Mouse (Mus musculus) MEL (cell line): ENCODE measurements around the gene Ing1. TPM values are rescaled to one million over a fixed set of nuclear protein-coding genes. Genes with fewer than 3 reads are reported as not detected.

Source experiments
- DNase-seq: peaks from one replicate; pipeline ENCODE4 v3.0.0; 2011; ENCODE audit warnings: low read depth, low spot score
- H3K27ac ChIP-seq: 2 replicates; pipeline ENCODE4 v1.5.1; 2012; ENCODE audit warnings: low read depth, mild to moderate bottlenecking, control low read depth, low read length, moderate library complexity; ENCODE audit not compliant: control insufficient read depth
- H3K27me3 ChIP-seq, 2 experiments: fragments of 150-350 bp in 1 of 2; sonication (generic) in 1 of 2; 2 replicates each; pipeline ENCODE4 v1.6.1; 2012; ENCODE audit warnings: low read length in 2 of 2, mild to moderate bottlenecking in 2 of 2, improper control_type of control experiment in 1 of 2, moderate library complexity in 1 of 2; ENCODE audit not compliant: insufficient read depth in 2 of 2, control insufficient read depth in 1 of 2
- H3K36me3 ChIP-seq, 2 experiments: 2 replicates each; pipeline ENCODE4 v1.6.1; 2012 to 2014; ENCODE audit warnings: low read length in 2 of 2, improper control_type of control experiment in 1 of 2, inconsistent platforms in 1 of 2, mild to moderate bottlenecking in 1 of 2; ENCODE audit not compliant: insufficient read depth in 2 of 2, control insufficient read depth in 1 of 2
- H3K4me1 ChIP-seq, 2 experiments: fragments of 150-350 bp in 1 of 2; sonication (generic) in 1 of 2; 2 replicates each; pipeline ENCODE4 v1.6.1; 2012; ENCODE audit warnings: low read length in 2 of 2, improper control_type of control experiment in 1 of 2, mild to moderate bottlenecking in 1 of 2; ENCODE audit not compliant: insufficient read depth in 2 of 2, control insufficient read depth in 1 of 2
- H3K4me3 ChIP-seq, 2 experiments: fragments of 150-350 bp in 1 of 2; sonication (generic) in 1 of 2; 2 replicates each; pipeline ENCODE4 v1.5.1; 2012; ENCODE audit warnings: low read depth in 2 of 2, low read length in 2 of 2, mild to moderate bottlenecking in 2 of 2, moderate library complexity in 2 of 2, control low read depth in 1 of 2, improper control_type of control experiment in 1 of 2; ENCODE audit not compliant: control insufficient read depth in 1 of 2, insufficient read depth in 1 of 2
- H3K79me2 ChIP-seq: 2 replicates; pipeline ENCODE4 v1.6.1; 2012; ENCODE audit warnings: mild to moderate bottlenecking, low read length, moderate library complexity; ENCODE audit not compliant: control insufficient read depth, poor library complexity, insufficient read depth
- H3K9ac ChIP-seq: 2 replicates; pipeline ENCODE4 v1.6.1; 2012; ENCODE audit warnings: low read depth, mild to moderate bottlenecking, control low read depth, low read length, moderate library complexity; ENCODE audit not compliant: control insufficient read depth, poor library complexity, severe bottlenecking
- H3K9me3 ChIP-seq: fragments of 150-350 bp; sonication (generic); replicated peaks from 2 replicates; pipeline ENCODE4 v1.6.1; 2012; ENCODE audit warnings: mild to moderate bottlenecking, low read length, improper control_type of control experiment, moderate library complexity; ENCODE audit not compliant: insufficient read depth
- CHD1 ChIP-seq: IDR thresholded peaks from 2 replicates; pipeline ENCODE4 v1.6.1; 2012; ENCODE audit warnings: low read depth, mild to moderate bottlenecking, inconsistent platforms, low read length, improper control_type of control experiment
- CTCF ChIP-seq, 3 experiments: IDR thresholded peaks in 2 of 3; conservative IDR thresholded peaks in 1 of 3; 2 replicates each; pipeline ENCODE4 v1.5.1; 2011 to 2012; ENCODE audit warnings: low read length in 3 of 3, low read depth in 2 of 3, mild to moderate bottlenecking in 2 of 3, improper control_type of control experiment in 1 of 3, inconsistent platforms in 1 of 3, mixed read lengths in 1 of 3, moderate library complexity in 1 of 3; ENCODE audit not compliant: control insufficient read depth in 1 of 3, insufficient read depth in 1 of 3, poor library complexity in 1 of 3, severe bottlenecking in 1 of 3
- E2F4 ChIP-seq: IDR thresholded peaks from 2 replicates; pipeline ENCODE4 v1.6.1; 2011; ENCODE audit warnings: low read depth, low read length, improper control_type of control experiment, borderline replicate concordance
- ELF1 ChIP-seq: IDR thresholded peaks from 2 replicates; pipeline ENCODE4 v1.6.1; 2014; ENCODE audit warnings: low read depth, mild to moderate bottlenecking, inconsistent platforms, low read length, improper control_type of control experiment, moderate library complexity
- GATA1 ChIP-seq: IDR thresholded peaks from 2 replicates; pipeline ENCODE4 v1.6.1; 2011; ENCODE audit warnings: low read depth, low read length, improper control_type of control experiment
- HCFC1 ChIP-seq: IDR thresholded peaks from 2 replicates; pipeline ENCODE4 v1.6.1; 2012; ENCODE audit warnings: low read depth, mild to moderate bottlenecking, inconsistent platforms, low read length, improper control_type of control experiment, moderate library complexity
- KAT2A ChIP-seq: conservative IDR thresholded peaks from 2 replicates; pipeline ENCODE4 v1.6.1; 2012; ENCODE audit warnings: low read depth, low read length, improper control_type of control experiment, inconsistent platforms
- MAFK ChIP-seq: IDR thresholded peaks from 2 replicates; pipeline ENCODE4 v1.6.1; 2011; ENCODE audit warnings: low read depth, mild to moderate bottlenecking, low read length, improper control_type of control experiment, borderline replicate concordance
- MAX ChIP-seq: IDR thresholded peaks from 2 replicates; pipeline ENCODE4 v1.6.1; 2011; ENCODE audit warnings: low read length, improper control_type of control experiment
- MAZ ChIP-seq: IDR thresholded peaks from 2 replicates; pipeline ENCODE4 v1.6.1; 2012; ENCODE audit warnings: low read depth, mild to moderate bottlenecking, inconsistent platforms, low read length, improper control_type of control experiment
- MXI1 ChIP-seq: IDR thresholded peaks from 2 replicates; pipeline ENCODE4 v1.6.1; 2011; ENCODE audit warnings: mild to moderate bottlenecking, low read depth, low read length, improper control_type of control experiment
- NRF1 ChIP-seq: IDR thresholded peaks from 2 replicates; pipeline ENCODE4 v1.6.1; 2014; ENCODE audit warnings: low read depth, mild to moderate bottlenecking, inconsistent platforms, low read length, improper control_type of control experiment, moderate library complexity; ENCODE audit not compliant: poor library complexity, insufficient read depth, severe bottlenecking
- POLR2AphosphoS2 ChIP-seq: IDR thresholded peaks from 2 replicates; pipeline ENCODE4 v1.6.1; 2011; ENCODE audit warnings: low read length, improper control_type of control experiment
- SMC3 ChIP-seq: IDR thresholded peaks from 2 replicates; pipeline ENCODE4 v1.6.1; 2011; ENCODE audit warnings: low read depth, low read length, improper control_type of control experiment
- TBP ChIP-seq: IDR thresholded peaks from 2 replicates; pipeline ENCODE4 v1.8.0; 2011; ENCODE audit warnings: low read depth, low read length, improper control_type of control experiment
- UBTF ChIP-seq: IDR thresholded peaks from 2 replicates; pipeline ENCODE4 v1.6.1; 2012; ENCODE audit warnings: low read depth, mild to moderate bottlenecking, inconsistent platforms, low read length, improper control_type of control experiment, moderate library complexity, borderline replicate concordance; ENCODE audit not compliant: insufficient read depth
- USF1 ChIP-seq: IDR thresholded peaks from 2 replicates; pipeline ENCODE4 v1.6.1; 2014; ENCODE audit warnings: low read depth, mild to moderate bottlenecking, inconsistent platforms, low read length, improper control_type of control experiment, moderate library complexity
- ZC3H11A ChIP-seq: IDR thresholded peaks from 2 replicates; pipeline ENCODE4 v1.6.1; 2012; ENCODE audit warnings: low read depth, mild to moderate bottlenecking, inconsistent platforms, low read length, improper control_type of control experiment
- polyA plus RNA-seq, 2 experiments: library from polyadenylated mRNA; stranded (reverse) in 1 of 2; unstranded in 1 of 2; fragments of >175 nt in 1 of 2; fragments of >200 nt in 1 of 2; gene quantifications; 2 replicates each; pipeline versions ENCODE4 v1.2.1 to v1.2.4; 2012; ENCODE audit warnings: low replicate concordance in 2 of 2, low read depth in 1 of 2; ENCODE audit not compliant: insufficient read length in 2 of 2, insufficient read depth in 1 of 2, missing spikeins in 1 of 2
- total RNA-seq: library from RNA; depleted of rRNA; stranded (reverse); fragments of 300-350 nt; gene quantifications from 2 replicates; pipeline ENCODE4 v1.2.3, GENCODE M21; 2012

The Ing1 gene
- total and polyA plus RNA-seq, 3 experiments, result 35.9 to 91.0 TPM; not detected in 1

GRCm38 (mm10) chr8:11571950-11572349 lies 16.6 kb downstream of the Ing1 start:
- Histone ChIP-seq H3K4me1 (no peaks in the 10 kb centered on the region), H3K36me3 (no peaks in the 10 kb centered on the region), H3K9me3 (no peaks in the 10 kb centered on the region), H3K27me3 (no peaks in the 10 kb centered on the region), H3K79me2 (no peaks in the 10 kb centered on the region), H3K4me3 (no peak overlapping the region), H3K9ac (no peak overlapping the region), H3K27ac (no peak overlapping the region)
- DNase-seq, result no peak
- TF ChIP-seq CTCF (IDR thresholded peaks at IDR 0.05 in 2 of 3, conservative IDR thresholded peaks at IDR 0.05 in 1 of 3; ENCODE audit: control insufficient read depth in 1 of 3, insufficient read depth in 1 of 3, low read depth in 2 of 3, low read length in 3 of 3, poor library complexity in 1 of 3, severe bottlenecking in 1 of 3), result no peak

GRCm38 (mm10) chr8:11572428-11572827 lies 17.1 kb downstream of the Ing1 start:
- H3K9ac ChIP-seq, result no peak overlapping the region
- H3K27me3 ChIP-seq, result no peaks in the 10 kb centered on the region
- no peak for TF ChIP-seq SMC3
- TF ChIP-seq TBP, result no peak
- no peak for TF ChIP-seq MAFK
- TF ChIP-seq MAX, result no peak
- H3K27ac ChIP-seq, result no peak overlapping the region
- DNase-seq, result no peak
- H3K9me3 ChIP-seq, result no peaks in the 10 kb centered on the region
- H3K4me3 ChIP-seq, result no peak overlapping the region
- H3K79me2 ChIP-seq, result no peaks in the 10 kb centered on the region
- no peaks in the 10 kb centered on the region for H3K36me3 ChIP-seq
- H3K4me1 ChIP-seq, result no peaks in the 10 kb centered on the region

- Histone ChIP-seq H3K27me3 (no peaks in the 10 kb centered on the region; a peak in 1 of 4 replicates), H3K9ac (no peak overlapping the region), H3K36me3 (no peaks in the 10 kb centered on the region), H3K27ac (no peak overlapping the region), H3K4me1 (no peaks in the 10 kb centered on the region), H3K4me3 (no peak overlapping the region), H3K9me3 (no peaks in the 10 kb centered on the region), H3K79me2 (no peaks in the 10 kb centered on the region)
- DNase-seq, result no peak
- TF ChIP-seq HCFC1 (no peak), MAZ (no peak), GATA1 (no peak), KAT2A (no peak), UBTF (no peak), POLR2AphosphoS2 (no peak), E2F4 (no peak), USF1 (no peak), NRF1 (no peak), CTCF (IDR thresholded peaks at IDR 0.05 in 2 of 3, conservative IDR thresholded peaks at IDR 0.05 in 1 of 3; ENCODE audit: control insufficient read depth in 1 of 3, insufficient read depth in 1 of 3, low read depth in 2 of 3, low read length in 3 of 3, poor library complexity in 1 of 3, severe bottlenecking in 1 of 3) (no peak), ZC3H11A (no peak), CHD1 (no peak), TBP (no peak), MXI1 (no peak), ELF1 (no peak)
Observed at GRCm38 (mm10) chr8:11574911-11575603, 19.7 kb downstream of the Ing1 start.
